Comparison of ENCODE assay signal across 23 mouse cellular contexts in the genomic region with DNA sequence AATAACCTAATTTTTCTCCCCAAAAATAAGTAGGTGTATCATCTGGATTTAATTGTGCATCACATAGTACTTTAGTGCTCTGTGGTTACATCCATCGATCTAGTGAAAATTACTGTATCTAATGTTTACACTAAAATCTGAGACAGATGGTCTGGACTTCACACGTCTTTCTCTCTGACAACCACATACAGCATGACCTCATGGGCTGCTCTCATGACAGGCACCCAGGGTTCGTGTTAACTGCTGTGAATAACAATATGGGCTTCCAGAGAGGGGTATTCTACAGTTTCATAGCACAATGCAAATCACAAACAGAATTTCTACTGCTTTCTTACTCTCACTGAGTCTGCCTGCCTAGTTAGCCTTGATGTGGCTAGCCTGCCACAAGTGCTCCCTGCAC. TPM values are rescaled to one million over a fixed set of nuclear protein-coding genes. Genes with fewer than 3 reads are reported as not detected.
A peak's percentile ranks its signal among the peaks of the same experiment; 100 is the strongest.
DNase-seq lines count a peak whose midpoint lies in the region; ATAC-seq and TF ChIP-seq lines count a peak whose summit lies in the region.
"Had no signal": no experiment of that assay in that cellular context is flagged by ENCODE, and none has a peak within 500 bp of the region (broad histone marks: within the 10 kb centered on the region; RNA-seq: fewer than 3 reads in every experiment).

No protein-coding gene starts in this region.

- H3K27me3 ChIP-seq in forebrain, embryonic 14.5 days (replicated peaks; ENCODE audit: control insufficient read depth, insufficient read depth, low read length) = no peaks in the 10 kb centered on the region
- H3K27me3 ChIP-seq in forebrain, embryonic 10.5 days (ENCODE audit: poor library complexity, severe bottlenecking) = no peaks in the 10 kb centered on the region
- no peaks in the 10 kb centered on the region for H3K27me3 ChIP-seq in embryonic facial prominence, embryonic 13.5 days
- no peaks in the 10 kb centered on the region for H3K27me3 ChIP-seq in limb, embryonic 14.5 days (ENCODE audit: control insufficient read depth, insufficient read depth, low read length)
- H3K27me3 ChIP-seq: hindbrain, embryonic 13.5 days had no signal

- TF ChIP-seq POLR2A in limb, embryonic 14.5 days (IDR thresholded peaks at IDR 0.05; ENCODE audit: borderline replicate concordance, extremely low read depth, insufficient read depth, insufficient read length) = no peak

- H3K36me3 ChIP-seq in forebrain, embryonic 14.5 days (ENCODE audit: control insufficient read depth, insufficient read depth, low read length) = no peaks in the 10 kb centered on the region
- H3K36me3 ChIP-seq in forebrain, embryonic 10.5 days (replicated peaks) = no peaks in the 10 kb centered on the region
- no peaks in the 10 kb centered on the region for H3K36me3 ChIP-seq in embryonic facial prominence, embryonic 13.5 days
- no peaks in the 10 kb centered on the region for H3K36me3 ChIP-seq in limb, embryonic 14.5 days (ENCODE audit: control insufficient read depth, insufficient read depth, low read length)
- H3K36me3 ChIP-seq: G1E; heart, embryonic 10.5 days; hindbrain, embryonic 13.5 days had no signal

- H3K4me2 ChIP-seq in forebrain, embryonic 14.5 days (ENCODE audit: low read length) = no peak overlapping the region
- H3K4me2 ChIP-seq in embryonic facial prominence, embryonic 13.5 days = no peak overlapping the region
- H3K4me2 ChIP-seq in limb, embryonic 14.5 days (replicated peaks; ENCODE audit: low read depth, low read length, severe bottlenecking) = no peak overlapping the region
- H3K4me2 ChIP-seq: hindbrain, embryonic 13.5 days had no signal

- peak; percentile 22 for DNase-seq in embryo, embryonic 11 days
- DNase-seq in embryo, embryonic 10.5 days (ENCODE audit: low spot score) = no peak
- DNase-seq in forebrain, embryonic 14.5 days (ENCODE audit: low spot score) = peak; percentile 57
- DNase-seq in forebrain, embryonic 10.5 days (ENCODE audit: extremely low spot score, low spot score) = no peak
- DNase-seq in limb, embryonic 14.5 days (ENCODE audit: low spot score) = no peak
- DNase-seq in frontal cortex, postnatal 25 days (ENCODE audit: low spot score in 2 of 2) = no peak
- DNase-seq: adrenal gland, adult 8-10 months; adrenal gland, postnatal 36 days; B cell, adult 2 months; cerebellum, adult 11 months; cerebellum, adult 8-10 months; cerebellum, postnatal 14 days; gastrocnemius, adult 2 months; gastrocnemius, postnatal 25 days; heart, postnatal 10 days; heart, postnatal 4 days; kidney, adult 11 months had no signal

- ATAC-seq in forebrain, embryonic 14.5 days = peak; percentile 79
- no peak for ATAC-seq in embryonic facial prominence, embryonic 13.5 days (ENCODE audit: insufficient number of reproducible peaks, insufficient read depth, low FRiP score, low TSS enrichment, low read depth)
- peak; percentile 37; the same call in 1 of the 2 replicates for ATAC-seq in limb, embryonic 14.5 days (ENCODE audit: low FRiP score, low read depth)
- ATAC-seq: CD4-positive, CD25-positive, alpha-beta regulatory T cell, adult 4 months; hindbrain, postnatal 0 days had no signal

- peaks cover 20% of the 10 kb centered on the region for H3K4me1 ChIP-seq in forebrain, embryonic 14.5 days (ENCODE audit: control insufficient read depth, insufficient read depth, low read length)
- peaks cover 29% of the 10 kb centered on the region for H3K4me1 ChIP-seq in forebrain, embryonic 10.5 days
- peaks cover 8% of the 10 kb centered on the region; the same call in 1 of the 2 replicates for H3K4me1 ChIP-seq in embryonic facial prominence, embryonic 13.5 days
- H3K4me1 ChIP-seq in limb, embryonic 14.5 days (ENCODE audit: control insufficient read depth, insufficient read depth, low read length) = peaks cover 15% of the 10 kb centered on the region
- H3K4me1 ChIP-seq: heart, embryonic 10.5 days had no signal

- H3K4me3 ChIP-seq in forebrain, embryonic 14.5 days (ENCODE audit: low read depth, low read length) = no peak overlapping the region
- no peak overlapping the region for H3K4me3 ChIP-seq in forebrain, embryonic 10.5 days
- no peak overlapping the region for H3K4me3 ChIP-seq in embryonic facial prominence, embryonic 13.5 days
- no peak overlapping the region for H3K4me3 ChIP-seq in limb, embryonic 14.5 days (replicated peaks; ENCODE audit: low read length)
- H3K4me3 ChIP-seq: gastrocnemius, adult 2 months; heart, embryonic 10.5 days; hindbrain, embryonic 13.5 days had no signal

- no peak overlapping the region for H3K9ac ChIP-seq in forebrain, embryonic 14.5 days (ENCODE audit: low read length)
- H3K9ac ChIP-seq in embryonic facial prominence, embryonic 13.5 days = no peak overlapping the region
- H3K9ac ChIP-seq in limb, embryonic 14.5 days (ENCODE audit: low read depth, low read length, severe bottlenecking) = no peak overlapping the region
- H3K9ac ChIP-seq: hindbrain, embryonic 13.5 days had no signal

- H3K27ac ChIP-seq in forebrain, embryonic 14.5 days (ENCODE audit: low read depth, low read length) = no peak overlapping the region
- H3K27ac ChIP-seq in forebrain, embryonic 10.5 days = no peak overlapping the region
- peak overlapping the region; percentile 39; the same call in 1 of the 2 replicates for H3K27ac ChIP-seq in embryonic facial prominence, embryonic 13.5 days
- H3K27ac ChIP-seq in limb, embryonic 14.5 days (replicated peaks; ENCODE audit: low read depth, low read length) = no peak overlapping the region
- H3K27ac ChIP-seq: gastrocnemius, adult 2 months; heart, embryonic 10.5 days; hindbrain, embryonic 13.5 days; hindbrain, postnatal 0 days had no signal

- 25% methylated on average over 3 of the region's 3 CpGs for WGBS in forebrain, embryonic 14.5 days
- WGBS in forebrain, embryonic 10.5 days = 71% methylated on average over 3 of the region's 3 CpGs
- 22% methylated on average over 3 of the region's 3 CpGs for WGBS in embryonic facial prominence, embryonic 13.5 days
- 22% methylated on average over 3 of the region's 3 CpGs for WGBS in limb, embryonic 14.5 days

- H3K9me3 ChIP-seq in forebrain, embryonic 14.5 days (replicated peaks; ENCODE audit: control insufficient read depth, low read length) = no peaks in the 10 kb centered on the region
- H3K9me3 ChIP-seq in forebrain, embryonic 10.5 days = no peaks in the 10 kb centered on the region
- no peaks in the 10 kb centered on the region for H3K9me3 ChIP-seq in embryonic facial prominence, embryonic 13.5 days
- no peaks in the 10 kb centered on the region for H3K9me3 ChIP-seq in limb, embryonic 14.5 days (ENCODE audit: control insufficient read depth, low read length)
- H3K9me3 ChIP-seq: heart, embryonic 10.5 days; hindbrain, embryonic 13.5 days had no signal

RNA-seq across cellular contexts. Expression of gene Pdzrn4, which starts 20.4 kb away (rescaled TPM):
- polyA plus RNA-seq in forebrain, embryonic 14.5 days (2014; fragmentation: Nextera tagmentation; extraction: Ambion mirVana) = 13.5 and 17.8 TPM in 2 replicates
- polyA plus RNA-seq in forebrain, embryonic 10.5 days (2016; fragmentation: Nextera tagmentation; extraction: Ambion mirVana) = 1.4 and 1.5 TPM in 2 replicates
- polyA plus RNA-seq in embryonic facial prominence, embryonic 13.5 days (2015; fragmentation: Nextera tagmentation; extraction: Ambion mirVana) = 3.3 and 4.8 TPM in 2 replicates
- polyA plus RNA-seq in limb, embryonic 14.5 days (2012; rRNA removed) = 1.4 and 1.8 TPM in 2 replicates
- polyA plus RNA-seq in limb, embryonic 14.5 days (2014; fragmentation: Nextera tagmentation; extraction: Ambion mirVana) = 1.9 and 3.1 TPM in 2 replicates
- polyA plus RNA-seq: G1E had no signal

Comparison
In these comparisons a context has a peak if more than half of its experiments do, and no peak if none do; other contexts are left out.
1. DNase-seq: peak in embryo, embryonic 11 days (single experiment) and forebrain, embryonic 14.5 days (single experiment); none in embryo, embryonic 10.5 days (single experiment), forebrain, embryonic 10.5 days (single experiment), limb, embryonic 14.5 days (single experiment) and frontal cortex, postnatal 25 days (0 of 2).